Mouse (Mus musculus) Muller cell, postnatal 12 days (primary cell): ENCODE data around the gene Crygd.
"Not testable (repeated sequence)": the region's sequence is repeated elsewhere in the genome, so short reads cannot be mapped to it uniquely, and the experiment has no call there.

Source experiments
- DNase-seq: peaks from one replicate; pipeline ENCODE4 v3.0.0-alpha.2; 2015; ENCODE audit errors: inconsistent ontology term

Gene Crygd

GRCm38 (mm10) chr1:65063352-65063751 is at the start of gene Crygd:
Gene Crygd (minus strand): TSS chr1:65063452.
- DNase-seq: no peak

DNA sequence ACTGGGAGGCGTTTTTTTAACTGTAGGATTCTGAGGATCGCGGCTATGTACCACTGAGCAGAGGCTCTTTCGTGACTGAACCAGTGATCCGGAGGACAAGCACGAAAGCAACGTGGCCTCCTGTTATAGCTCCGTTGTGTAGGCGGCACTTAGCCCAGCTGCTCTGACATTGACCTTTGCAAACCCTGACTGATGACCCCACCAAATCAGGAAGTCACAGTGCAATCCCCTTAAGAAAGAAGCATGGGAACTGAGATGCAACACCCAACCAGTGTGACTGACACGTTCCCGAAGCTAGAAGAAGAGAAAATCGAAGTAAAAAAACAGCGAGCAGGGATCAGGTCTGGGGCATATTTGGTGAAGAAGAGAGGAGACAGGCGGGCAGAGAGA is 49.5 kb upstream of the Crygd start:
- DNase-seq: no peak

DNA sequence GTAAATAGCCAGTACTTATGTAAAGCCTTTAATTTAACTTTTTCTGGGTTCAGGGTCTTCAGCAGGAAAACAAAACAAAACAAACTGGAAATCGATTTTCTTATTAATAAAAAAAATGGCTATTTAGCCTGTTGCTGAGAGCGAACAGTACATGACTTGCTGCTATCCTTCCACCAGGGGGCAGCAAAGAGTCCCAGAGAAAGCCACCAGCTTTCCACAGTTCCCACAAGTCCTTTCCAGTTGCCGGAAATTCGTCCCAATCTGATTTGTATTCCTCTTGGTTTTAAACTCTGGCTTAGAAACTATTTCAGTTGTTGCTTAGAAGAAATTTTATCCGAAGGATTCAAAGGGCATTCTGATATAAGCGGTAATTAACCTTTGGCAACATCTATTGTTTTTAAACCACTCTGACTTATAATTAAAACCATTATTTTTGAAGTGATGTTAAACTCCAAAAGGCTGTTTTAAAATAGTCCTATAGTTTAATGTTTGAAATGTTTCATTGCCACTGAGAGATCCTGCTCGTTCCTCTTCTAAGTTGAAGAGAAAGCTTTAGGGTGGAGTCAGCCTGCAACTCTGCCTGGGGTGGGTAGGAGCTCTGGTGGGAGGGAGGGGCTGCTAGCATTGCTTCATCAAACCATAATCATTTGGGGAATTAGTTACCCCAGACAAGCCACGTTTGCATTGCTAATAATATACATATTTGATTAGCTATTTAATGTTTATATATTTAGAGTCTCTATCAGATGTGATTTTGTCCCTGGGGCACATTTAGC is 49.0 kb upstream of the Crygd start:
- peak; percentile 68 for DNase-seq

DNA sequence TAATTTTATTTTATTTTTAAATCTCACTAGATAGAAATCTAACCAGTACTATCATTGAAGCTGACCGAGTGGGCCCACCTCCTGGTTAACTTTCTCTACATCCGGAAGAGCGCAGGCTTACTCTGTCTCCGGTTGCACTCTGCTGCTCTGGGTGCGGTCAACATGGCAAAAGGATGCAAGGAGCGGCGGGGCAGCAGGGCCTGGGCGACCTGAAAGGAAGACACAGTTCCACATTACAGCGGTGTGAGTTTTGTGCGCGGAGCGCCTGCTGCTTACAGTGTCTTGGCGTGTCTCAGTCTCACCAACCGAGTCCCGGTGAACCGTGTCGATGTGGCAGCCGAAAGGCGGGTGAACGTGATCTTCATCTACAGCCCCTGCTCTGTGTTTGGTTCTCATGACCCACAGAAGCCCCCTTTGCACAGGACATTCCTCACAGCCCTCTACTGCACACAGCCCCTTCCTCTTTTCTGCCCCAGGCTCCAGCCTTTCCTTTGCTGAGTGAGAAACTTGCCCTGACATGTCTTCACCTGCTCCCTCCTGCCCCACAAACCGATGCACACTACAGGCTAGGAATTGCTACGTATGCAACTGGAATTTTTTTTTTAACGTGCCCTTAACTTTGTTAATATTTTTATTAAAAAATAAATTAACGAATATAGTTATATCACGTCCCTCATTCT is 46.6 kb upstream of the Crygd start:
- no peak for DNase-seq

GRCm38 (mm10) chr1:65109196-65109595 is 45.9 kb upstream of the Crygd start:
- DNase-seq: no peak

DNA sequence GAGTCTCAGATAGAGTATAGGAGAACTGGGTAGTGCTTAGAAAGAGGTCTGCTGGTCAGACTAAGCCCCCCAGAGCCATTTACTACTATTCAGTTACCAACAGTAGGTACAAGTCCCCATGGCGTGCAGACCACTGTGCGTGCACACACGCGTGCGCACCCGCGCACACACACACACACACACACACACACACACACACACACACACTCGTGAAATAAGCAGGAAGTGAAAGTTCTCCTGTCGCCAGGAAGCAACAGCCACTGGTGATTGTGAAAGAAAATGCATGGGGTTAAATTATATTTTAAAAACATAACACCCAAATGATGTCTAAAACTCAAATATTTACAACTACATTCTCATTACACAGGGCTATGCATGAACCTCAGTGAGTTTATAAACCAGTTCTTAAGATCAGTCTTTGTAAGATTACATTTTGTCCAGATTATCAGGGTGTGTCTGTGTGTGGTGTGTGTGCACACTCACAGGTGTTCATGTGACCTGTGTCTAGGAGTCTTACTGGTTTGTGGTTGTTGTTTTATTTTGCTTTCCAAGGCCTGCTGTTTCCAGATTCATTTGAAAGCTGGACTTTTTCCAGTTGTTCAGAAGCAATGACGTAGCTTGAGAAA is 44.5 kb upstream of the Crygd start:
- no peak for DNase-seq

- no peak for DNase-seq
Observed at GRCm38 (mm10) chr1:65103273-65103672, 40.0 kb upstream of the Crygd start, which contains the start of gene Cryga. Gene Cryga (minus strand): TSS chr1:65103373.

- no peak for DNase-seq
Observed at GRCm38 (mm10) chr1:65096953-65097352, 33.7 kb upstream of the Crygd start.

- peak; percentile 36 for DNase-seq
Observed at GRCm38 (mm10) chr1:65091566-65091965, 28.3 kb upstream of the Crygd start.

GRCm38 (mm10) chr1:65090370-65090769 is 27.1 kb upstream of the Crygd start:
- DNase-seq: no peak

DNA sequence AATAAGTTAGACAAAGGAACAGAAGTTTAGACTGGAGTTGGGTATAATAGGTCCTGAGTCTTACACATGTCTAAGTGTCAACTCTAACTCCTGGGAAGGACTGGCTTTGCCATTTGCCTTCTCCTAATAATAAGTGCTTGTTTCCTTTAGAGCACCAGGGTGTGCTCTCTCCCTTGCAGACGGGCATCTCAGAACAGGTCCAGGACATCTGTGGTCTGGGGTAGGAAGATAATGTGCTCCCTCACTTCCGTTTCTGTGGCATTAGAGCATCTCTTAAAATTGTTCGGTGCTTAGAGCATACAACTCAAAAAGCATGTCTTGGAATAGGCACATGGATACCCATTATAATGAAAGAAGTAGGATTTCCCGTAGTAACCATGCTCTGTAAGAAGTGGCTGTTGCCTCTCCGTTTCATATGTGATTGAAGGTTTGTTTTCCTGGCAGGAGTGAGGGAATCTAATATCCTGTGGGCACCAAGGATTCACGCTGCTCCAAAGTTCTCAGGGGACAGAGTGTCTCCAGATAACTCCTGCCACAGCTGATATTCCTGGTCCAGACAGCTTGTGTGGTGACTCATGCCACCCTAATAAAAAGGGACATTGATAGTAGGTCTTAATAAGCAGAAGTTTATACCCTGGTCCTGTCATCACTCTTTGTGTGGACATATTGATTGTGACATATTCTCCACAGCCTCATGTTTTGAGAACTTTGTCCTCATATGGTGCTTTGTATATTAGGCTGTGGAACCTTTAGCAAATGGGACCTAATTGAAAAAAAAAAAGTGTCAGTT is 25.5 kb upstream of the Crygd start:
- peak; percentile 50 for DNase-seq

GRCm38 (mm10) chr1:65082188-65082587 is 18.9 kb upstream of the Crygd start, which contains the start of gene Crygb:
Gene Crygb (minus strand): TSS chr1:65082288.
- DNase-seq: no peak

- DNase-seq: peak; percentile 31
Observed at GRCm38 (mm10) chr1:65075607-65076006, 12.4 kb upstream of the Crygd start.

GRCm38 (mm10) chr1:65073589-65073988 is 10.3 kb upstream of the Crygd start, which contains the start of gene Crygc:
Gene Crygc (minus strand): TSS chr1:65073689.
- DNase-seq: no peak

- no peak for DNase-seq
Observed at GRCm38 (mm10) chr1:65067842-65068241, 4.6 kb upstream of the Crygd start.

GRCm38 (mm10) chr1:65064201-65064600 is 949 bp upstream of the Crygd start:
- DNase-seq: peak; percentile 33

DNA sequence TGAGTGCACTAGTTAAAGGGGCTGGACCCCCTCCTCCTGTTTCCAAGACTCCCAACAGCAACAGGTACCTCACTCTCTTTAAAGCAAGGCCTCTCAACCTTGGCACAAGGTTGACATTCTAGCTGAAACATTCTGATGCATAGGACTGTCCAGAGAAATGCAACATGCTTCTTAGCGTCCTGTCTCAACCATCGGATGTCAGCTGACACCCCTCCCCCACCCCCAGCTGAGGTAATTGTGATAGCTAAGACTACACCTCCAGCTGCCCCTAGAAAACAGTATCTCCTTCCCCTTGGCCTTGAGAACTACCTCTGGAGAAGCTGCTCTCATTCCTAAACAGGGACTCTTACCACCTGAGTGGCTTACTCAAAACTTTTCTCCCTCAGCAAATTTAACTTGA is 11.1 kb downstream of the Crygd start:
- no peak for DNase-seq

DNA sequence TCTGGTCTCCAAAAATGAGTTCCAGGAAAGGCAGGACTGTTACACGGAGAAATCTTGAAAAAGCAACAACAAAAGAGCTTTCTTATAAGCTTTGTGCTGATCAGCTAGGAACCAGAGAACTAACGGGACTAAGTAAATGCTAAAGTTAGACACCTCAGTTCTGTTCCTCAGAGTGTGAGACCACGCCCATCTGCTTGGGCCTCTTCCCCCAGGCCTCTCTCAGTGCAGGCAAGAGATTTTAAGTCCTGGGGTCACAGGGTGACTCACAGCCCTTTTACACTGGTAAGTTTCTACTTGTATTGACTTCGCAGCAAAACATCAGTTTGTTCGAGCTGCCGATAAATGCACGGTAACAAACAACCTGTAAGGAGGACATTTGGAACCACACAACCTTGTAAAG is 11.6 kb downstream of the Crygd start:
- DNase-seq: no peak

GRCm38 (mm10) chr1:65050952-65051351 is 12.3 kb downstream of the Crygd start, which contains the start of gene Cryge:
Gene Cryge (minus strand): TSS chr1:65051149.
- not testable (repeated sequence) for DNase-seq

- DNase-seq: no peak
Observed at GRCm38 (mm10) chr1:65048781-65049180, 14.5 kb downstream of the Crygd start.

GRCm38 (mm10) chr1:65046401-65047109 is 16.7 kb downstream of the Crygd start:
- DNase-seq: peak; percentile 21
